9 mouse cellular contexts compared by ENCODE assay signal in the genomic region with DNA sequence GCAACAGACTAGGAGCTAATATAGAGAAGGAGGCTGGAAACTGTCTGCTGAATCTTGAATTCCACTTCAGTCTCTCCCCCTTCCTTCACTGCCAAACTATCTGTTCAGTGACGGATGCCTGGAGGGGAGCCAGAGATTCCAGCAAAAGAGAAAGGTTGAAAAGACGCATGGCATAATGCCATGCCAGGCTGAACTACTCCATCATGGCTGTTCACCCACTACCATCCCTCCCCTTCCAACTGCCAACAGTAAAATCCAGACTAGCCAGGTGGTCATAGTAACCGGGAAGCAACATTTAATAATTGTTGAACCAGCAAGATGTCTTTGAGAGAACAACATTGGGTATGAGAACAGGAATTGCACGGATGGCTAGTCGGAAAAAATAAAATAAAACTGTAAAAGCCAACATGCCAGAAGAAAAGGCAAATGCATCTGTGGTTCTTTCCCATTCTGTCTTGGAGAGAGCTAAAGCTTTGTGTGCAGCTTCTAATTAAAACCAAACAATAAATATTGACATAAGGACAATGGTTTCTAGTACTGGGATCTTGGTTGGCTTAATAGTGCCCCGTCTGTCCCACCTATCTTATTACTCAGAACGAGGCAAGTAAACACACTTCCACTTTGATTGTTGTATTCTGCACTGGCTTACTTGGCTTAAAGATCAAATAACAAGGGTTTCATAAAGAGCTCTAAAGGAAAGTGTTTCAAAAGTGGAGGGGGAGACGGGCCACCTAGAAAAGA.
A peak's percentile ranks its signal among the peaks of the same experiment; 100 is the strongest.
DNase-seq lines count a peak whose midpoint lies in the region; ATAC-seq lines count a peak whose summit lies in the region.
"Had no signal": no experiment of that assay in that cellular context is flagged by ENCODE, and none has a peak within 500 bp of the region (broad histone marks: within the 10 kb centered on the region; RNA-seq: fewer than 3 reads in every experiment).

No protein-coding gene starts in this region.

- H3K36me3 ChIP-seq in forebrain, embryonic 12.5 days (replicated peaks): no peaks in the 10 kb centered on the region
- no peaks in the 10 kb centered on the region for H3K36me3 ChIP-seq in forebrain, embryonic 11.5 days (ENCODE audit: control insufficient read depth, insufficient read depth, low read length)

- H3K27me3 ChIP-seq in forebrain, embryonic 12.5 days: no peaks in the 10 kb centered on the region
- no peaks in the 10 kb centered on the region for H3K27me3 ChIP-seq in forebrain, embryonic 11.5 days (ENCODE audit: control insufficient read depth, insufficient read depth, low read length)

- WGBS in forebrain, embryonic 12.5 days: 51% methylated on average over 8 of the region's 8 CpGs
- WGBS in forebrain, embryonic 11.5 days: 71% methylated on average over 8 of the region's 8 CpGs

- H3K4me3 ChIP-seq in forebrain, embryonic 12.5 days (replicated peaks): no peak overlapping the region
- H3K4me3 ChIP-seq in forebrain, embryonic 11.5 days (ENCODE audit: low read depth, low read length): no peak overlapping the region
- H3K4me3 ChIP-seq: myocyte had no signal

- peak; percentile 75 for ATAC-seq in forebrain, embryonic 12.5 days (ENCODE audit: low FRiP score)
- ATAC-seq in forebrain, embryonic 11.5 days (replicated peaks; ENCODE audit: low FRiP score): no peak
- no peak for ATAC-seq in erythroid progenitor cell, adult 5-6 weeks (replicated peaks; ENCODE audit: low FRiP score, poor library complexity, severe bottlenecking)

- no peaks in the 10 kb centered on the region for H3K9me3 ChIP-seq in forebrain, embryonic 12.5 days
- no peaks in the 10 kb centered on the region for H3K9me3 ChIP-seq in forebrain, embryonic 11.5 days (ENCODE audit: control insufficient read depth, low read length)

- no peak for DNase-seq in forebrain, embryonic 11.5 days (ENCODE audit: low spot score)
- peak; percentile 83 to 84 for DNase-seq in right cerebral cortex, postnatal 10 days (ENCODE audit: low spot score in 2 of 2)
- DNase-seq in right cerebral cortex, postnatal 36 days (ENCODE audit: low spot score in 2 of 2): no peak
- DNase-seq in kidney, postnatal 36 days: peak; percentile 10 to 41
- peak; percentile 26 for DNase-seq in ovary, postnatal 36 days (ENCODE audit: low spot score)
- no peak for DNase-seq in left cerebral cortex, postnatal 36 days (ENCODE audit: low spot score in 2 of 2)

- H3K4me1 ChIP-seq in forebrain, embryonic 12.5 days: peaks cover 19% of the 10 kb centered on the region
- H3K4me1 ChIP-seq in forebrain, embryonic 11.5 days (replicated peaks; ENCODE audit: control insufficient read depth, insufficient read depth, low read length): peaks cover 2% of the 10 kb centered on the region; the same call in 1 of the 2 replicates

- H3K27ac ChIP-seq in forebrain, embryonic 12.5 days: 0 out of 2 replicates have a peak overlapping the region, but pooled peaks have one; percentile 8
- no peak overlapping the region for H3K27ac ChIP-seq in forebrain, embryonic 11.5 days (ENCODE audit: low read depth, low read length)

- intact Hi-C loops in left cerebral cortex, postnatal 36 days (cut with DNase I): no loop called here

- H3K4me2 ChIP-seq in forebrain, embryonic 12.5 days: no peak overlapping the region
- H3K4me2 ChIP-seq in forebrain, embryonic 11.5 days (ENCODE audit: low read depth, low read length, severe bottlenecking): no peak overlapping the region

- no peak overlapping the region for H3K9ac ChIP-seq in forebrain, embryonic 12.5 days
- H3K9ac ChIP-seq in forebrain, embryonic 11.5 days (ENCODE audit: low read length): no peak overlapping the region

Comparison
In these comparisons a context has a peak if more than half of its experiments do, and no peak if none do; other contexts are left out.
1. DNase-seq: peak in right cerebral cortex, postnatal 10 days (2 of 2), kidney, postnatal 36 days (2 of 2) and ovary, postnatal 36 days (single experiment); none in forebrain, embryonic 11.5 days (single experiment), right cerebral cortex, postnatal 36 days (0 of 2) and left cerebral cortex, postnatal 36 days (0 of 2).